Mouse (Mus musculus): ENCODE data around the gene Fam178b. TPM values are rescaled to one million over a fixed set of nuclear protein-coding genes. Genes with fewer than 3 reads are reported as not detected.

Gene Fam178b
- polyA plus RNA-seq, 1 experiment from 2014 or later: 0.30 TPM

GRCm38 (mm10) chr1:36523332-36524013, 159.5 kb downstream of the Fam178b start:
- H3K36me3 ChIP-seq (ENCODE audit: control insufficient read depth, insufficient read depth, low read length): peaks cover 46% of the 10 kb centered on the region
- WGBS: 85% methylated on average over 9 of the region's 9 CpGs
- H3K4me2 ChIP-seq: no peak overlapping the region
- H3K9ac ChIP-seq (ENCODE audit: low read depth, low read length): no peak overlapping the region
- H3K27me3 ChIP-seq (replicated peaks; ENCODE audit: control insufficient read depth, insufficient read depth, low read length): no peaks in the 10 kb centered on the region
- no peaks in the 10 kb centered on the region for H3K4me1 ChIP-seq (replicated peaks; ENCODE audit: control insufficient read depth, insufficient read depth, low read length)
- no peak overlapping the region for H3K4me3 ChIP-seq (ENCODE audit: low read depth, low read length)
- H3K27ac ChIP-seq (ENCODE audit: low read depth, low read length): no peak overlapping the region
- H3K9me3 ChIP-seq (ENCODE audit: control insufficient read depth, low read length): no peaks in the 10 kb centered on the region
- ATAC-seq (replicated peaks; ENCODE audit: low FRiP score) (no peak), DNase-seq (ENCODE audit: low spot score) (no peak)

GRCm38 (mm10) chr1:36522210-36522609, 160.8 kb downstream of the Fam178b start:
- Histone ChIP-seq H3K27ac (ENCODE audit: low read depth, low read length) (no peak overlapping the region), H3K36me3 (ENCODE audit: control insufficient read depth, insufficient read depth, low read length) (peaks cover 43% of the 10 kb centered on the region), H3K27me3 (replicated peaks; ENCODE audit: control insufficient read depth, insufficient read depth, low read length) (no peaks in the 10 kb centered on the region), H3K4me1 (replicated peaks; ENCODE audit: control insufficient read depth, insufficient read depth, low read length) (no peaks in the 10 kb centered on the region), H3K9me3 (ENCODE audit: control insufficient read depth, low read length) (no peaks in the 10 kb centered on the region), H3K4me3 (ENCODE audit: low read depth, low read length) (no peak overlapping the region), H3K9ac (ENCODE audit: low read depth, low read length) (no peak overlapping the region), H3K4me2 (no peak overlapping the region)
- ATAC-seq (replicated peaks; ENCODE audit: low FRiP score): no peak
- no peak for DNase-seq (ENCODE audit: low spot score)
- 87% methylated on average over 7 of the region's 7 CpGs for WGBS

- 70% methylated on average over 11 of the region's 11 CpGs for WGBS
- Histone ChIP-seq H3K36me3 (ENCODE audit: control insufficient read depth, insufficient read depth, low read length) (peaks cover 39% of the 10 kb centered on the region), H3K9me3 (ENCODE audit: control insufficient read depth, low read length) (no peaks in the 10 kb centered on the region), H3K4me1 (replicated peaks; ENCODE audit: control insufficient read depth, insufficient read depth, low read length) (peaks cover under 1% of the 10 kb centered on the region; the same call in 1 of the 2 replicates), H3K27me3 (replicated peaks; ENCODE audit: control insufficient read depth, insufficient read depth, low read length) (no peaks in the 10 kb centered on the region), H3K9ac (ENCODE audit: low read depth, low read length) (no peak overlapping the region), H3K4me2 (no peak overlapping the region), H3K4me3 (ENCODE audit: low read depth, low read length) (no peak overlapping the region), H3K27ac (ENCODE audit: low read depth, low read length) (no peak overlapping the region)
- ATAC-seq (replicated peaks; ENCODE audit: low FRiP score) (no peak), DNase-seq (ENCODE audit: low spot score) (no peak)
These were observed 163.4 kb downstream of the Fam178b start for GRCm38 (mm10) chr1:36519626-36520025.

DNA sequence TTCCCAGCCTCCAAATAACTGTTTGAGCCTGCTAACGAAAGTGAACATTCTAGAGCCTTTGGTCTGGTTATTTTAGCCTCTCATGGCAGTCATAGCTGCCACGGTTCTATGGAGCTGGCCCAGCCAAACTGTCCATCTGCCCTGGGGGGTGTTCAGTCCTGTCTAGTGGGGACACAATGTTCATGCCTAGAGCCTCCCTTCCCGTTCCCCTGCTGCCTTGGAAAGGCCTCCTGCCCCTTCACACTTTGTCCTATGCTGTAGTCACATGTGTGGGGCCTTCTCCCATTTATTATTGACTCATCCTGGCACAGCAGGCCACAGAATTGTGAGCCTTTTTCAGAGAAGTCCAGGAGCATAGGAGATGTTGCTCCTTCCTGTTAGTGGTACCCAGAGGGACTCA, 164.7 kb downstream of the Fam178b start:
- H3K36me3 ChIP-seq (ENCODE audit: control insufficient read depth, insufficient read depth, low read length): peaks cover 32% of the 10 kb centered on the region
- WGBS: 69% methylated on average over 3 of the region's 3 CpGs

DNA sequence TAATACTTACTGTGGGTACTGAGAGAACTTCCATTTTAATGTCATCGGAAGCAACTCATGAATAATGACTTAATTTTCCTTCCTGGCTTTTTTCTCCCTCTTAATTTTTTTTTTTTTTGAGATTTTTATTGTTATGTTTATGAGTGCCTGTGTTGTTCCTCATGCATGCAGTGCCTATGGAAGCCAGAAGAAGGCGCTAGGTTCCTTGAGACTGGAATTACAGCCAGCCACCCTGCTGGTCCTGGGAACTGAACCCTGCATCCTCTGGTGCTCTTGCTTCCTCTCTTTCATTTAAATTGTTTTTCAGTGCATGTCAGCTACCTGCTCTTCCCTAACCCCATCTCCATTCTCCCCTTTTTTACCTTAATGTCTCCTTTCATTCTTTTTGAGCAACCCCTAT, 169.3 kb downstream of the Fam178b start:
- DNase-seq (ENCODE audit: low spot score): no peak
- H3K9ac ChIP-seq (ENCODE audit: low read depth, low read length): no peak overlapping the region

More for the DNA sequence above, 164.7 kb downstream of the Fam178b start:
- Histone ChIP-seq H3K27ac (ENCODE audit: low read depth, low read length) (no peak overlapping the region), H3K9ac (ENCODE audit: low read depth, low read length) (no peak overlapping the region), H3K9me3 (ENCODE audit: control insufficient read depth, low read length) (no peaks in the 10 kb centered on the region), H3K4me3 (ENCODE audit: low read depth, low read length) (no peak overlapping the region), H3K4me1 (replicated peaks; ENCODE audit: control insufficient read depth, insufficient read depth, low read length) (peaks cover 9% of the 10 kb centered on the region), H3K27me3 (replicated peaks; ENCODE audit: control insufficient read depth, insufficient read depth, low read length) (no peaks in the 10 kb centered on the region), H3K4me2 (no peak overlapping the region)
- no peak for DNase-seq (ENCODE audit: low spot score)
- no peak for ATAC-seq (replicated peaks; ENCODE audit: low FRiP score)

GRCm38 (mm10) chr1:36513310-36513709, 169.7 kb downstream of the Fam178b start:
- ATAC-seq (replicated peaks; ENCODE audit: low FRiP score) (no peak), DNase-seq (ENCODE audit: low spot score) (no peak)
- Histone ChIP-seq H3K4me3 (ENCODE audit: low read depth, low read length) (peak overlapping the region; percentile 88), H3K4me1 (replicated peaks; ENCODE audit: control insufficient read depth, insufficient read depth, low read length) (peaks cover 12% of the 10 kb centered on the region), H3K36me3 (ENCODE audit: control insufficient read depth, insufficient read depth, low read length) (peaks cover 7% of the 10 kb centered on the region), H3K4me2 (peak overlapping the region; percentile 99), H3K27ac (ENCODE audit: low read depth, low read length) (no peak overlapping the region), H3K9me3 (ENCODE audit: control insufficient read depth, low read length) (no peaks in the 10 kb centered on the region), H3K27me3 (replicated peaks; ENCODE audit: control insufficient read depth, insufficient read depth, low read length) (no peaks in the 10 kb centered on the region), H3K9ac (ENCODE audit: low read depth, low read length) (peak overlapping the region; percentile 93)
- WGBS: 10% methylated on average over 1 of the region's 1 CpGs

More for the DNA sequence above, 169.3 kb downstream of the Fam178b start:
- Histone ChIP-seq H3K27ac (ENCODE audit: low read depth, low read length) (no peak overlapping the region), H3K27me3 (replicated peaks; ENCODE audit: control insufficient read depth, insufficient read depth, low read length) (no peaks in the 10 kb centered on the region), H3K4me3 (ENCODE audit: low read depth, low read length) (peak overlapping the region; percentile 88), H3K9me3 (ENCODE audit: control insufficient read depth, low read length) (no peaks in the 10 kb centered on the region), H3K4me2 (peak overlapping the region; percentile 99), H3K36me3 (ENCODE audit: control insufficient read depth, insufficient read depth, low read length) (peaks cover 7% of the 10 kb centered on the region), H3K4me1 (replicated peaks; ENCODE audit: control insufficient read depth, insufficient read depth, low read length) (peaks cover 12% of the 10 kb centered on the region)
- no peak for ATAC-seq (replicated peaks; ENCODE audit: low FRiP score)
- 46% methylated on average over 2 of the region's 2 CpGs for WGBS

- Histone ChIP-seq H3K4me3 (ENCODE audit: low read depth, low read length) (peak overlapping the region; percentile 88), H3K36me3 (ENCODE audit: control insufficient read depth, insufficient read depth, low read length) (peaks cover 7% of the 10 kb centered on the region), H3K9me3 (ENCODE audit: control insufficient read depth, low read length) (no peaks in the 10 kb centered on the region), H3K9ac (ENCODE audit: low read depth, low read length) (peak overlapping the region; percentile 93), H3K4me1 (replicated peaks; ENCODE audit: control insufficient read depth, insufficient read depth, low read length) (peaks cover 12% of the 10 kb centered on the region), H3K4me2 (peak overlapping the region; percentile 99), H3K27me3 (replicated peaks; ENCODE audit: control insufficient read depth, insufficient read depth, low read length) (no peaks in the 10 kb centered on the region), H3K27ac (ENCODE audit: low read depth, low read length) (no peak overlapping the region)
- 3% methylated on average over 16 of the region's 16 CpGs for WGBS
- ATAC-seq (replicated peaks; ENCODE audit: low FRiP score): no peak
- no peak for DNase-seq (ENCODE audit: low spot score)
These were observed 170.1 kb downstream of the Fam178b start for GRCm38 (mm10) chr1:36512966-36513280.

Small RNA genes within 50 kb of the gene (microRNA-seq; reads per million reads assigned to microRNA genes)
- not detected for gene Gm24133 (ENCODE audit: borderline number of aligned reads)

Other genes starting within 250 kb of the Fam178b start
- gene Lman2l, start 237.9 kb downstream of the Fam178b start, polyA plus RNA-seq (2014; fragmentation: Nextera tagmentation; extraction: Ambion mirVana): 18.1 and 18.7 TPM in 2 replicates
- gene Cnnm4, start 211.6 kb downstream of the Fam178b start, polyA plus RNA-seq (2014; fragmentation: Nextera tagmentation; extraction: Ambion mirVana): 5.9 and 6.4 TPM in 2 replicates
- gene Cnnm3, start 171.3 kb downstream of the Fam178b start, polyA plus RNA-seq (2014; fragmentation: Nextera tagmentation; extraction: Ambion mirVana): 3.3 and 3.8 TPM in 2 replicates
- 11.0 and 13.4 TPM in 2 replicates for gene Ankrd23, start 146.3 kb downstream of the Fam178b start, polyA plus RNA-seq (2014; fragmentation: Nextera tagmentation; extraction: Ambion mirVana)
- not detected in 2 replicates for gene Gm42417, start 143.8 kb downstream of the Fam178b start, polyA plus RNA-seq (2014; fragmentation: Nextera tagmentation; extraction: Ambion mirVana)
- 18.2 and 22.1 TPM in 2 replicates for gene Ankrd39, start 135.7 kb downstream of the Fam178b start, polyA plus RNA-seq (2014; fragmentation: Nextera tagmentation; extraction: Ambion mirVana)
- 0.77 and 0.78 TPM in 2 replicates for gene Sema4c, start 124.8 kb downstream of the Fam178b start, polyA plus RNA-seq (2014; fragmentation: Nextera tagmentation; extraction: Ambion mirVana)
- 752 and 790 TPM in 2 replicates for gene Cox5b, start 8.3 kb upstream of the Fam178b start, polyA plus RNA-seq (2014; fragmentation: Nextera tagmentation; extraction: Ambion mirVana)
- gene 4933424G06Rik, start 27.0 kb upstream of the Fam178b start, polyA plus RNA-seq (2014; fragmentation: Nextera tagmentation; extraction: Ambion mirVana): not detected in 2 replicates
- 74.1 and 81.0 TPM in 2 replicates for gene Actr1b, start 31.2 kb upstream of the Fam178b start, polyA plus RNA-seq (2014; fragmentation: Nextera tagmentation; extraction: Ambion mirVana)
- gene Zap70, start 78.6 kb upstream of the Fam178b start, polyA plus RNA-seq (2014; fragmentation: Nextera tagmentation; extraction: Ambion mirVana): 0.16 and 0.19 TPM in 2 replicates

Data from liver, embryonic 11.5 days (tissue).